Mouse (Mus musculus) spleen, adult 2 months (tissue): ENCODE results near the gene Fstl1.

Experiments
- CTCF ChIP-seq: fragments of 200-500 bp; IDR thresholded peaks from 2 replicates; pipeline ENCODE4 v1.5.1; 2011; ENCODE audit warnings: mild to moderate bottlenecking, inconsistent platforms; ENCODE audit not compliant: insufficient read depth, insufficient read length, insufficient replicate concordance; ENCODE audit errors: extremely low read depth
- POLR2A ChIP-seq: fragments of 200-500 bp; IDR thresholded peaks from 2 replicates; pipeline ENCODE4 v1.6.1; 2011; ENCODE audit warnings: low read depth, low read length, inconsistent platforms

GRCm38 (mm10) chr16:37811874-37812273 is 35.2 kb downstream of the Fstl1 start:
- no peak for TF ChIP-seq CTCF
- TF ChIP-seq POLR2A, result no peak
